Mouse (Mus musculus): ENCODE measurements around the gene Mindy1. TPM values are rescaled to one million over a fixed set of nuclear protein-coding genes. Genes with fewer than 3 reads are reported as not detected.

The Mindy1 gene
- polyA plus RNA-seq, 1 experiment: 33.3 TPM

- Histone ChIP-seq H3K27me3 (ENCODE audit: control insufficient read depth, insufficient read depth, insufficient read length) (no peaks in the 10 kb centered on the region), H3K4me3 (no peak overlapping the region), H3K4me2 (ENCODE audit: low read depth) (no peak overlapping the region), H3K36me3 (ENCODE audit: control insufficient read depth, insufficient read depth) (no peaks in the 10 kb centered on the region), H3K79me2 (ENCODE audit: control insufficient read depth, insufficient read depth) (peaks cover 14% of the 10 kb centered on the region), H3ac (ENCODE audit: control insufficient read depth, insufficient read length) (no peak overlapping the region)
- TF ChIP-seq MAX (IDR thresholded peaks at IDR 0.05; ENCODE audit: low read depth): no peak
Measured at GRCm38 (mm10) chr3:95286011-95286410, 4.9 kb downstream of the Mindy1 start.

- Histone ChIP-seq H3K4me3 (no peak overlapping the region), H3K27me3 (ENCODE audit: control insufficient read depth, insufficient read depth, insufficient read length) (no peaks in the 10 kb centered on the region), H3K4me2 (ENCODE audit: low read depth) (no peak overlapping the region), H3K36me3 (ENCODE audit: control insufficient read depth, insufficient read depth) (no peaks in the 10 kb centered on the region), H3K79me2 (ENCODE audit: control insufficient read depth, insufficient read depth) (peaks cover 14% of the 10 kb centered on the region), H3ac (ENCODE audit: control insufficient read depth, insufficient read length) (no peak overlapping the region)
- no peak for TF ChIP-seq MAX (IDR thresholded peaks at IDR 0.05; ENCODE audit: low read depth)
Measured at GRCm38 (mm10) chr3:95286510-95286909, 5.4 kb downstream of the Mindy1 start.

GRCm38 (mm10) chr3:95287541-95287940 is 6.4 kb downstream of the Mindy1 start:
- H3K4me3 ChIP-seq: no peak overlapping the region
- TF ChIP-seq SRF (IDR thresholded peaks at IDR 0.05; ENCODE audit: control insufficient read depth, insufficient read length, low read depth) (no peak), POLR2AphosphoS2 (IDR thresholded peaks at IDR 0.05; ENCODE audit: insufficient read length, low read depth) (no peak), REST (IDR thresholded peaks at IDR 0.05; ENCODE audit: insufficient read depth, insufficient read length) (no peak), MAX (IDR thresholded peaks at IDR 0.05; ENCODE audit: low read depth) (no peak)
- no peak overlapping the region for H3K4me2 ChIP-seq (ENCODE audit: low read depth)
- no peak overlapping the region for H3ac ChIP-seq (ENCODE audit: control insufficient read depth, insufficient read length)
- H3K27me3 ChIP-seq (ENCODE audit: control insufficient read depth, insufficient read depth, insufficient read length): no peaks in the 10 kb centered on the region
- no peaks in the 10 kb centered on the region for H3K36me3 ChIP-seq (ENCODE audit: control insufficient read depth, insufficient read depth)
- peaks cover 6% of the 10 kb centered on the region for H3K79me2 ChIP-seq (ENCODE audit: control insufficient read depth, insufficient read depth)

GRCm38 (mm10) chr3:95289419-95289818 is 8.3 kb downstream of the Mindy1 start:
- Histone ChIP-seq H3K79me2 (ENCODE audit: control insufficient read depth, insufficient read depth) (no peaks in the 10 kb centered on the region), H3K4me2 (ENCODE audit: low read depth) (no peak overlapping the region), H3K36me3 (ENCODE audit: control insufficient read depth, insufficient read depth) (no peaks in the 10 kb centered on the region), H3K27me3 (ENCODE audit: control insufficient read depth, insufficient read depth, insufficient read length) (no peaks in the 10 kb centered on the region), H3ac (ENCODE audit: control insufficient read depth, insufficient read length) (no peak overlapping the region), H3K4me3 (no peak overlapping the region)
- TF ChIP-seq MAX (IDR thresholded peaks at IDR 0.05; ENCODE audit: low read depth) (no peak), USF1 (IDR thresholded peaks at IDR 0.05; ENCODE audit: low read depth) (no peak), TCF3 (IDR thresholded peaks at IDR 0.05; ENCODE audit: insufficient read length, low read depth) (no peak), REST (IDR thresholded peaks at IDR 0.05; ENCODE audit: insufficient read depth, insufficient read length) (no peak), SRF (IDR thresholded peaks at IDR 0.05; ENCODE audit: control insufficient read depth, insufficient read length, low read depth) (no peak), POLR2AphosphoS2 (IDR thresholded peaks at IDR 0.05; ENCODE audit: insufficient read length, low read depth) (no peak), CEBPB (IDR thresholded peaks at IDR 0.05; ENCODE audit: insufficient read depth, poor library complexity, severe bottlenecking) (no peak)

DNA sequence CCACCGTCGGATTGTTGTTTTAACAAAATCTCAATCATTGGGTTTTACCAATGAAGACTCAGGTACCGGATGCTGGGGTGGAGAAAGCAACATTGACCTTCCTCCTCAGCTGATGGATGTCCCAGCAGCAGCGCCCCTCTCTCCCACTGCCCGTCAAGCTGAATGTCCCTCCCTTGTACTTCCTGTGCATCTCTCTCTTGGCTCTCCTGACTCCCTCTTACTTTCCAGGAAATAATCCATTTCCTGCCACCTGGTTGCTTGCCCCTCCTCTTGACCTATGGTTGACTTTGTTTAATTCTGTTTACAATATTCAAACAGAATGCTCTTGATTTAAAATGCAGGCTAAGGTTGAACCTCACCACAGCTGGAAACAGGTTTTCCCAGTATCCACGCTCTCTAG is 9.0 kb downstream of the Mindy1 start:
- peaks cover 6% of the 10 kb centered on the region for H3K36me3 ChIP-seq (ENCODE audit: control insufficient read depth, insufficient read depth)
- H3K4me3 ChIP-seq: no peak overlapping the region
- no peaks in the 10 kb centered on the region for H3K79me2 ChIP-seq (ENCODE audit: control insufficient read depth, insufficient read depth)
- H3ac ChIP-seq (ENCODE audit: control insufficient read depth, insufficient read length): no peak overlapping the region
- no peak for TF ChIP-seq CEBPB (IDR thresholded peaks at IDR 0.05; ENCODE audit: insufficient read depth, poor library complexity, severe bottlenecking)
- no peak for TF ChIP-seq MAX (IDR thresholded peaks at IDR 0.05; ENCODE audit: low read depth)
- no peak for TF ChIP-seq E2F4 (IDR thresholded peaks at IDR 0.05; ENCODE audit: insufficient read depth)
- TF ChIP-seq MYOG (IDR thresholded peaks at IDR 0.05; ENCODE audit: control insufficient read depth in 1 of 3, insufficient read depth in 1 of 3, insufficient read length in 2 of 3, low read depth in 2 of 3): no peak
- TF ChIP-seq POLR2AphosphoS2 (IDR thresholded peaks at IDR 0.05; ENCODE audit: insufficient read length, low read depth): no peak
- no peak for TF ChIP-seq TCF3 (IDR thresholded peaks at IDR 0.05; ENCODE audit: insufficient read length, low read depth)
- no peak for TF ChIP-seq SRF (IDR thresholded peaks at IDR 0.05; ENCODE audit: control insufficient read depth, insufficient read length, low read depth)
- no peak for TF ChIP-seq REST (IDR thresholded peaks at IDR 0.05; ENCODE audit: insufficient read depth, insufficient read length)
- no peak for TF ChIP-seq USF1 (IDR thresholded peaks at IDR 0.05; ENCODE audit: low read depth)
- TF ChIP-seq TCF12 (IDR thresholded peaks at IDR 0.05; ENCODE audit: insufficient read depth, poor library complexity, severe bottlenecking): no peak
- TF ChIP-seq MYOD1 (IDR thresholded peaks at IDR 0.05; ENCODE audit: control insufficient read depth in 1 of 3, insufficient read length in 2 of 3, low read depth in 2 of 3): no peak
- TF ChIP-seq POLR2A (IDR thresholded peaks at IDR 0.05; ENCODE audit: insufficient read length, low read depth): no peak
- H3K27me3 ChIP-seq (ENCODE audit: control insufficient read depth, insufficient read depth, insufficient read length): no peaks in the 10 kb centered on the region
- no peak overlapping the region for H3K4me2 ChIP-seq (ENCODE audit: low read depth)

DNA sequence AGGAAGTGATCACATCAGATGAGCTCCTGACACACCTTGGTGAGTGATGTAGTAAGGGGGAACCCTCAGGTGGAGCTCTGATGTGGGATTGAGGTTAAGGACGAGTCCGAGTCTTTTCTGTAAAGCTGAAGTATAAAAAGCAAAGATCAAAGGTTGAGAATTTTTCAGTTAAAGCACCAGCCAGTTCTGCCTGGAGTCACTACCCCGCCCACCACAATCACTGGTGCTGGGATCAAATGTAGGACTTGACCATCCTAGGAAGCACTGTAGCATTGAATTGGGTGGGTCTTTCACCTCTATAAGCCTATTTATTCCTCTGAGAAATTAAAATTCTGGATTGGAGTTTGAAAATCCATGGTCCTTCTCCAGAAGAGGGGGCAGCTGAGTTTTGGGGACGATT is 9.9 kb downstream of the Mindy1 start:
- peaks cover 8% of the 10 kb centered on the region for H3K36me3 ChIP-seq (ENCODE audit: control insufficient read depth, insufficient read depth)
- H3K79me2 ChIP-seq (ENCODE audit: control insufficient read depth, insufficient read depth): no peaks in the 10 kb centered on the region
- H3K4me3 ChIP-seq: no peak overlapping the region
- no peak for TF ChIP-seq CEBPB (IDR thresholded peaks at IDR 0.05; ENCODE audit: insufficient read depth, poor library complexity, severe bottlenecking)
- no peak for TF ChIP-seq MAX (IDR thresholded peaks at IDR 0.05; ENCODE audit: low read depth)
- no peak for TF ChIP-seq TCF12 (IDR thresholded peaks at IDR 0.05; ENCODE audit: insufficient read depth, poor library complexity, severe bottlenecking)
- TF ChIP-seq POLR2AphosphoS2 (IDR thresholded peaks at IDR 0.05; ENCODE audit: insufficient read length, low read depth): no peak
- TF ChIP-seq REST (IDR thresholded peaks at IDR 0.05; ENCODE audit: insufficient read depth, insufficient read length): no peak
- no peak for TF ChIP-seq MYOD1 (IDR thresholded peaks at IDR 0.05; ENCODE audit: control insufficient read depth in 1 of 3, insufficient read length in 2 of 3, low read depth in 2 of 3)
- no peak for TF ChIP-seq E2F4 (IDR thresholded peaks at IDR 0.05; ENCODE audit: insufficient read depth)
- no peak for TF ChIP-seq SRF (IDR thresholded peaks at IDR 0.05; ENCODE audit: control insufficient read depth, insufficient read length, low read depth)
- no peak for TF ChIP-seq MYOG (IDR thresholded peaks at IDR 0.05; ENCODE audit: control insufficient read depth in 1 of 3, insufficient read depth in 1 of 3, insufficient read length in 2 of 3, low read depth in 2 of 3)
- no peak for TF ChIP-seq USF1 (IDR thresholded peaks at IDR 0.05; ENCODE audit: low read depth)
- no peak for TF ChIP-seq TCF3 (IDR thresholded peaks at IDR 0.05; ENCODE audit: insufficient read length, low read depth)
- no peak for TF ChIP-seq POLR2A (IDR thresholded peaks at IDR 0.05; ENCODE audit: insufficient read length, low read depth)
- H3K4me2 ChIP-seq (ENCODE audit: low read depth): no peak overlapping the region
- H3ac ChIP-seq (ENCODE audit: control insufficient read depth, insufficient read length): no peak overlapping the region
- no peaks in the 10 kb centered on the region for H3K27me3 ChIP-seq (ENCODE audit: control insufficient read depth, insufficient read depth, insufficient read length)
